Mouse (Mus musculus) neural tube, embryonic 14.5 days (tissue): ENCODE data around the gene Dlgap1. TPM values are rescaled to one million over a fixed set of nuclear protein-coding genes. Genes with fewer than 3 reads are reported as not detected.

Source experiments
- ATAC-seq: fragments of 200-750 bp; cut with Nextera tagmentation; 2 replicates; pipeline ENCODE4 v1.8.0; 2017; ENCODE audit warnings: low read depth, mild to moderate bottlenecking, moderate TSS enrichment, moderate library complexity
- H3K27ac ChIP-seq: fragments of 300-500 bp; sonication (generic); 2 replicates; pipeline ENCODE4 v1.5.1; 2014; ENCODE audit warnings: low read depth, mild to moderate bottlenecking, control low read depth, low read length, moderate library complexity, mixed read lengths
- H3K27me3 ChIP-seq: fragments of 300-500 bp; sonication (generic); 2 replicates; pipeline ENCODE4 v1.6.1; 2014; ENCODE audit warnings: low read length; ENCODE audit not compliant: control insufficient read depth, insufficient read depth
- H3K36me3 ChIP-seq: fragments of 300-500 bp; sonication (generic); 2 replicates; pipeline ENCODE4 v1.6.1; 2014; ENCODE audit warnings: low read length, mixed read lengths; ENCODE audit not compliant: control insufficient read depth, insufficient read depth
- H3K4me1 ChIP-seq: fragments of 300-500 bp; sonication (generic); 2 replicates; pipeline ENCODE4 v1.6.1; 2014; ENCODE audit warnings: low read length; ENCODE audit not compliant: control insufficient read depth, insufficient read depth
- H3K4me2 ChIP-seq: fragments of 300-500 bp; sonication (generic); 2 replicates; pipeline ENCODE4 v1.6.1; 2014; ENCODE audit warnings: mild to moderate bottlenecking, low read depth, low read length, control low read depth
- H3K4me3 ChIP-seq: fragments of 300-500 bp; sonication (generic); 2 replicates; pipeline ENCODE4 v1.5.1; 2014; ENCODE audit warnings: low read depth, low read length, control low read depth, mixed read lengths
- H3K9ac ChIP-seq: fragments of 300-500 bp; sonication (generic); replicated peaks from 2 replicates; pipeline ENCODE4 v1.6.1; 2014; ENCODE audit warnings: low read depth, mild to moderate bottlenecking, control low read depth, low read length, mixed read lengths
- H3K9me3 ChIP-seq: fragments of 300-500 bp; sonication (generic); 2 replicates; pipeline ENCODE4 v1.6.1; 2016; ENCODE audit warnings: low read length; ENCODE audit not compliant: control insufficient read depth
- WGBS: fragments of 180-500 bp; shearing (Covaris S2); extraction: QIAGEN DNeasy Blood & Tissue Kit; methylation state at CpG from one replicate; pipeline ENCODE4 v1.1.7; 2014; 5-methylcytosine and 5-hydroxymethylcytosine counted together
- polyA plus RNA-seq: library from polyadenylated mRNA; unstranded; fragments of >200 nt; fragmentation: Nextera tagmentation; extraction: Ambion mirVana; gene quantifications from 2 replicates; pipeline ENCODE4 v1.2.1, GENCODE M21; 2014

Dlgap1 gene
- polyA plus RNA-seq, 1 experiment from 2014 or later: 51.0 TPM

DNA sequence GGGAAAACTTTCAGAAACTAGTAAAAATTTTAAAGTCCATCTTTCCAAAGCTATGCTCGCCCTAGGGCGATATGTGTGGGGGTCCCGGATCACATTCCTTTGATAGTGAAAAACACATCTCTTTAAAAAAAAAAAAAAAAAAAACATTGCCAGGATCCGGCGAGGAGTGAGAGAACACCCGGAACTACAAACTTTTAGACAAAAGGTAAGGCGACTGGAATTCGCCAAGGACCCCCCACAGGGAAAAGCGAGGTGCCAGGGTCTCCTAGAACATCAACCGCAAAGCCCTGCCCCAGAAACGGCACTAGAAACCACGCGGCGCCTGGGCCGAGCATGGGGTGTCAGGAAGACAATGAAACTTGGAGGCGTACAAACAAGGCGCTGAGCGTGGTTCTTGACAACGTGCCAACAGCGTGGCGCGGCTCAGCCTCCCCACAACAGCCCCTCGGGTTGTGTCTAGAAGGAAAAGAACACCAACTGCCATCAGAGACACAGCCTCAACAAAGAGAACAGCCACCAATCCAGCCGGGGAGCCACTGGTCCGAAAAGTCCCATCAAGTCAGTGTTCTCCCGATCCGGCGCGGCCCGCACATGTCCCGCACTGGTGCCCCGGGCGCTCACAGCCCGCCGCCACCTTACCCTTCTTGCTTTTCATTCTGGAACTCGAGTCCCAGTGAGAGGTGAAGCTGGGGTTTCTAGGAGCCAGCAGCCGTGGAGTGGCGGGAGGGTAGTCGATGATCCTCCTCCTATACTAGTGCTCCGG, 881.5 kb downstream of the Dlgap1 start:
- Histone ChIP-seq H3K27ac (peak overlapping the region; percentile 78), H3K36me3 (no peaks in the 10 kb centered on the region), H3K27me3 (no peaks in the 10 kb centered on the region; the same call in 1 of the 2 replicates), H3K4me1 (peaks cover 4% of the 10 kb centered on the region; the same call in 1 of the 2 replicates), H3K9me3 (no peaks in the 10 kb centered on the region), H3K4me3 (peak overlapping the region; percentile 54), H3K9ac (peak overlapping the region; percentile 60), H3K4me2 (peak overlapping the region; percentile 97)
- WGBS: under 1% methylated on average over 40 of the region's 40 CpGs
- peak; percentile 16 for ATAC-seq

- no peaks in the 10 kb centered on the region for H3K9me3 ChIP-seq
- H3K4me3 ChIP-seq: peak overlapping the region; percentile 54
- H3K9ac ChIP-seq: peak overlapping the region; percentile 60
- no peaks in the 10 kb centered on the region; the same call in 1 of the 2 replicates for H3K27me3 ChIP-seq
- H3K4me1 ChIP-seq: peaks cover 4% of the 10 kb centered on the region; the same call in 1 of the 2 replicates
- peak overlapping the region; percentile 97 for H3K4me2 ChIP-seq
- no peaks in the 10 kb centered on the region for H3K36me3 ChIP-seq
- H3K27ac ChIP-seq: peak overlapping the region; percentile 78
- under 1% methylated on average over 54 of the region's 54 CpGs for WGBS
- ATAC-seq: peak; percentile 35
Observed at GRCm38 (mm10) chr17:70850996-70851991, 882.4 kb downstream of the Dlgap1 start.

GRCm38 (mm10) chr17:70852011-70852685, 883.3 kb downstream of the Dlgap1 start:
- under 1% methylated on average over 29 of the region's 29 CpGs for WGBS
- Histone ChIP-seq H3K4me3 (peak overlapping the region; percentile 54), H3K4me1 (0 out of 2 replicates have a peak, but pooled peaks cover 4% of the 10 kb centered on the region), H3K9ac (peak overlapping the region; percentile 59), H3K27ac (peak overlapping the region; percentile 83), H3K9me3 (no peaks in the 10 kb centered on the region), H3K36me3 (no peaks in the 10 kb centered on the region), H3K27me3 (no peaks in the 10 kb centered on the region; the same call in 1 of the 2 replicates), H3K4me2 (peak overlapping the region; percentile 97)
- no peak for ATAC-seq

- no peaks in the 10 kb centered on the region; the same call in 1 of the 2 replicates for H3K27me3 ChIP-seq
- H3K36me3 ChIP-seq: no peaks in the 10 kb centered on the region
- H3K9me3 ChIP-seq: no peaks in the 10 kb centered on the region
- H3K27ac ChIP-seq: peak overlapping the region; percentile 83
- WGBS: 0% methylated on average over 51 of the region's 51 CpGs
- H3K4me3 ChIP-seq: peak overlapping the region; percentile 54
- peak; percentile 64 for ATAC-seq
- H3K9ac ChIP-seq: peak overlapping the region; percentile 59
- H3K4me1 ChIP-seq: 0 out of 2 replicates have a peak, but pooled peaks cover 4% of the 10 kb centered on the region
- H3K4me2 ChIP-seq: peak overlapping the region; percentile 97
Observed at GRCm38 (mm10) chr17:70852686-70853386, 884.0 kb downstream of the Dlgap1 start.

DNA sequence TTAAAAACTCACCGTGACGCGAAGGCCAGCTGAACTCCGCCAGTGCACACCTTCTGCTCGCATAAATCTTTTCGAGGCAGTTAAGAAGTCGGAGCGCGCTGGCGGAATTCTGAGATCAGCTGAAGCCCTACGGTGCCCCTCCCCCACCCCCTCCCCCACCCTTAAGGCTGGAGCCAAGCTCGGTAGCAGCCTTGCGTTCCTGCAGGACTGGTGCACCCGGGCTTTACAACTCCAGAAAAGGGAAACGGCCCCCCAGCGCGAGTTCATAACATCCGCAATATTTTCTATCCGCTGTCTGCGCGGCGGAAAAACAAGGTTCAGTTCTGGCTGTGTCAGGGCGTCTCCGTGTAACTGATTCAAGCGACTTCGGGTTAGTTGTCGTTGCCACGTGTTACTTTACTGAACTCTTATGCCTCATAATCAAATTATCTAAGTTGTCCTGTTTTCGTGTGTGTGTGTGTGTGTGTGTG, 884.6 kb downstream of the Dlgap1 start, which contains the start of gene Tgif1:
Gene Tgif1 (minus strand): TSS at position 111 of the 470 bp plus-strand sequence.
- H3K4me2 ChIP-seq: peak within 1 kb of the TSS; percentile 97
- peak within 1 kb of the TSS; percentile 59 for H3K9ac ChIP-seq
- no peaks in the 10 kb centered on the region; the same call in 1 of the 2 replicates for H3K27me3 ChIP-seq
- peak within 1 kb of the TSS; percentile 54 for H3K4me3 ChIP-seq
- no peaks in the 10 kb centered on the region for H3K9me3 ChIP-seq
- peak within 1 kb of the TSS; percentile 83 for H3K27ac ChIP-seq
- WGBS: under 1% methylated on average over 29 of the region's 29 CpGs
- peak; percentile 18; the same call in 1 of the 2 replicates for ATAC-seq
- H3K4me1 ChIP-seq: 0 out of 2 replicates have a peak, but pooled peaks cover 4% of the 10 kb centered on the region
- no peaks in the 10 kb centered on the region for H3K36me3 ChIP-seq

DNA sequence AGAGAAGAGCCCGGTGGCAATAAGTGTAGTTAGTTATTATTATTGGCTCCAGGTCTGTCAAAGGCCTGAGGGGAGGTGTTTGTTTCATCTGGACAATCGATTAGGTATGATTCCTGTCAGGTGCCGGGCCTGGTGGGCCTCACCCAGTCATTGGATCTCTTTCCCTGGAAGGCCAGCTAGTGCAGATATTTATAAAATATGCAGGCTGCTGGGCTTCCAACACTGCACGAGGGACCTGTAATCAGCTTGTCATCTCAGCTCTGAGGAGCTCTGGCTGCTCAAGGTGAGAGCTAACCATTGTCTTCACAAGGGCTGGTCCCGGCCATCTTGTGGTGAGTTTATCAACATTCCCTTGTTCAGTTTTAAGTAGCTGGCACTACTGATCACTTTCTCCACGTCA, 885.1 kb downstream of the Dlgap1 start:
- H3K4me3 ChIP-seq: peak overlapping the region; percentile 54
- no peak overlapping the region for H3K27ac ChIP-seq
- WGBS: 27% methylated on average over 6 of the region's 6 CpGs
- H3K4me1 ChIP-seq: 0 out of 2 replicates have a peak, but pooled peaks cover 4% of the 10 kb centered on the region
- no peaks in the 10 kb centered on the region for H3K9me3 ChIP-seq
- no peaks in the 10 kb centered on the region for H3K36me3 ChIP-seq
- ATAC-seq: no peak
- H3K9ac ChIP-seq: no peak overlapping the region
- H3K27me3 ChIP-seq: no peaks in the 10 kb centered on the region; the same call in 1 of the 2 replicates
- H3K4me2 ChIP-seq: peak overlapping the region; percentile 97

- no peak overlapping the region for H3K9ac ChIP-seq
- no peak overlapping the region for H3K4me2 ChIP-seq
- WGBS: 31% methylated on average over 12 of the region's 12 CpGs
- ATAC-seq: no peak
- H3K4me1 ChIP-seq: no peaks in the 10 kb centered on the region
- H3K36me3 ChIP-seq: no peaks in the 10 kb centered on the region
- H3K4me3 ChIP-seq: no peak overlapping the region
- H3K27ac ChIP-seq: no peak overlapping the region
- H3K9me3 ChIP-seq: no peaks in the 10 kb centered on the region
- H3K27me3 ChIP-seq: no peaks in the 10 kb centered on the region
Observed at GRCm38 (mm10) chr17:70856871-70857415, 888.1 kb downstream of the Dlgap1 start.
